Mouse (Mus musculus) hindbrain, embryonic 10.5 days (tissue): ENCODE data around the gene Man2c1. TPM values are rescaled to one million over a fixed set of nuclear protein-coding genes. Genes with fewer than 3 reads are reported as not detected.

Experiments used
- DNase-seq: peaks from one replicate; pipeline ENCODE4 v3.0.0-alpha.2; 2017; ENCODE audit warnings: low spot score
- H3K27ac ChIP-seq: fragments of 300-500 bp; sonication (generic); 2 replicates; pipeline ENCODE4 v1.5.1; 2016; ENCODE audit warnings: mild to moderate bottlenecking, moderate library complexity
- H3K27me3 ChIP-seq: fragments of 300-500 bp; sonication (generic); 2 replicates; pipeline ENCODE4 v1.6.1; 2016; ENCODE audit warnings: mild to moderate bottlenecking; ENCODE audit not compliant: poor library complexity, insufficient read depth, severe bottlenecking
- H3K36me3 ChIP-seq: fragments of 300-500 bp; sonication (generic); 2 replicates; pipeline ENCODE4 v1.6.1; 2016; ENCODE audit warnings: mild to moderate bottlenecking, moderate library complexity
- H3K4me1 ChIP-seq: fragments of 300-500 bp; sonication (generic); replicated peaks from 2 replicates; pipeline ENCODE4 v1.6.1; 2016; ENCODE audit warnings: mild to moderate bottlenecking
- H3K4me3 ChIP-seq: fragments of 300-500 bp; sonication (generic); 2 replicates; pipeline ENCODE4 v1.5.1; 2016; ENCODE audit warnings: mild to moderate bottlenecking, moderate library complexity
- H3K9me3 ChIP-seq: fragments of 300-500 bp; sonication (generic); 2 replicates; pipeline ENCODE4 v1.6.1; 2016; ENCODE audit warnings: mild to moderate bottlenecking, moderate library complexity
- WGBS: fragments of 180-500 bp; shearing (Covaris S2); methylation state at CpG from one replicate; pipeline ENCODE4 v1.1.7; 2016; 5-methylcytosine and 5-hydroxymethylcytosine counted together
- polyA plus RNA-seq: library from polyadenylated mRNA; unstranded; fragments of >200 nt; fragmentation: Nextera tagmentation; extraction: Ambion mirVana; gene quantifications from 2 replicates; pipeline ENCODE4 v1.2.1, GENCODE M21; 2016

Gene Man2c1
- polyA plus RNA-seq, 1 experiment from 2014 or later = 62.5 TPM

DNA sequence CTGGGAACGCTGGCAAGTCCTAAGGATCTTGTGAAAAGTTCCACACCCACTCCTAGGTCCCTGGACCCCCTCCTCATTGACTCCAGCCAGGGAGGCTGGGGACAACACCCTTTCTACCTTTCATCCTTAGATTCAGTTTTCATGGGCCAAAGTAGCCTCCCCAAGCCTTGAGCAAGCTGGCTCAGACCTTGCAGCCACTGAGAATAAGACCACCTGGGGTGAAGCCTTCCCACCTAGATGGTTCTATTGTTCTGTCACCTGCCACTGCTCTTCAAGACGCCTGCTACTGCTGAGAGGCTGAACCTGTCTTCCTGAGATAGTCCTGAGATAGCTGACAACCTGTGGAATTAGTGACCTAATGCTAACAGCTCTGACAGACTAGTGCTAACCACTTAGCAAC lies 32.6 kb downstream of the Man2c1 start:
- Histone ChIP-seq H3K4me1 (no peaks in the 10 kb centered on the region; the same call in 1 of the 2 replicates), H3K36me3 (no peaks in the 10 kb centered on the region), H3K27me3 (peaks cover 5% of the 10 kb centered on the region; the same call in 1 of the 2 replicates), H3K4me3 (no peak overlapping the region), H3K9me3 (no peaks in the 10 kb centered on the region), H3K27ac (no peak overlapping the region)
- 39% methylated on average over 2 of the region's 2 CpGs for WGBS
- no peak for DNase-seq

GRCm38 (mm10) chr9:57166173-57166572 lies 35.7 kb downstream of the Man2c1 start:
- Histone ChIP-seq H3K36me3 (no peaks in the 10 kb centered on the region), H3K4me3 (no peak overlapping the region), H3K9me3 (no peaks in the 10 kb centered on the region), H3K27me3 (no peaks in the 10 kb centered on the region; the same call in 1 of the 2 replicates), H3K27ac (no peak overlapping the region), H3K4me1 (no peaks in the 10 kb centered on the region)
- DNase-seq = no peak
- 86% methylated on average over 2 of the region's 2 CpGs for WGBS

GRCm38 (mm10) chr9:57168411-57168810 lies 37.9 kb downstream of the Man2c1 start:
- Histone ChIP-seq H3K27ac (no peak overlapping the region), H3K27me3 (no peaks in the 10 kb centered on the region; the same call in 1 of the 2 replicates), H3K9me3 (no peaks in the 10 kb centered on the region), H3K4me1 (no peaks in the 10 kb centered on the region), H3K36me3 (no peaks in the 10 kb centered on the region), H3K4me3 (no peak overlapping the region)
- 78% methylated on average over 5 of the region's 5 CpGs for WGBS
- no peak for DNase-seq

Other genes with a start within 250 kb of the Man2c1 start
- 6.7 and 9.2 TPM in 2 replicates for gene Snx33, start 202.3 kb upstream of the Man2c1 start, polyA plus RNA-seq
- gene Imp3, start 193.2 kb upstream of the Man2c1 start, polyA plus RNA-seq = 66.8 and 67.9 TPM in 2 replicates
- 28.4 and 28.6 TPM in 2 replicates for gene Snupn, start 179.8 kb upstream of the Man2c1 start, polyA plus RNA-seq
- 20.5 and 21.4 TPM in 2 replicates for gene Ptpn9, start 135.8 kb upstream of the Man2c1 start, polyA plus RNA-seq
- 46.7 and 51.0 TPM in 2 replicates for gene Sin3a, start 58.6 kb upstream of the Man2c1 start, polyA plus RNA-seq
- 6.3 and 8.0 TPM in 2 replicates for gene Neil1, start 17.6 kb downstream of the Man2c1 start, polyA plus RNA-seq
- 110 and 134 TPM in 2 replicates for gene Commd4, start 27.6 kb downstream of the Man2c1 start, polyA plus RNA-seq
- gene Trcg1, start 105.9 kb downstream of the Man2c1 start, polyA plus RNA-seq = not detected in 2 replicates
- 9.5 and 10.9 TPM in 2 replicates for gene 1700017B05Rik, start 131.9 kb downstream of the Man2c1 start, polyA plus RNA-seq